Mouse (Mus musculus) forebrain, embryonic 15.5 days (tissue): Measurements from ENCODE around the gene Pde5a. TPM values are rescaled to one million over a fixed set of nuclear protein-coding genes. Genes with fewer than 3 reads are reported as not detected.

Experiments
- ATAC-seq: fragments of 200-750 bp; cut with Nextera tagmentation; replicated peaks from 2 replicates; pipeline ENCODE4 v1.8.0; 2017; ENCODE audit warnings: mild to moderate bottlenecking, moderate TSS enrichment, moderate library complexity
- H3K27ac ChIP-seq: fragments of 300-500 bp; sonication (generic); replicated peaks from 2 replicates; pipeline ENCODE4 v1.5.1; 2015; ENCODE audit warnings: mild to moderate bottlenecking, inconsistent platforms
- H3K27me3 ChIP-seq: fragments of 300-500 bp; sonication (generic); 2 replicates; pipeline ENCODE4 v1.6.1; 2015; ENCODE audit warnings: inconsistent platforms
- H3K36me3 ChIP-seq: fragments of 300-500 bp; sonication (generic); 2 replicates; pipeline ENCODE4 v1.6.1; 2015; ENCODE audit warnings: mild to moderate bottlenecking, inconsistent platforms
- H3K4me1 ChIP-seq: fragments of 300-500 bp; sonication (generic); 2 replicates; pipeline ENCODE4 v1.6.1; 2015; ENCODE audit warnings: inconsistent platforms
- H3K4me2 ChIP-seq: fragments of 300-500 bp; sonication (generic); replicated peaks from 2 replicates; pipeline ENCODE4 v1.6.1; 2015; ENCODE audit warnings: mild to moderate bottlenecking, inconsistent platforms
- H3K4me3 ChIP-seq: fragments of 300-500 bp; sonication (generic); 2 replicates; pipeline ENCODE4 v1.5.1; 2015; ENCODE audit warnings: mild to moderate bottlenecking, inconsistent platforms
- H3K9ac ChIP-seq: fragments of 300-500 bp; sonication (generic); replicated peaks from 2 replicates; pipeline ENCODE4 v1.6.1; 2015; ENCODE audit warnings: mild to moderate bottlenecking, inconsistent platforms
- H3K9me3 ChIP-seq: fragments of 300-500 bp; sonication (generic); 2 replicates; pipeline ENCODE4 v1.6.1; 2016; ENCODE audit warnings: inconsistent platforms
- WGBS: fragments of 180-500 bp; shearing (Covaris S2); methylation state at CpG from one replicate; pipeline ENCODE4 v1.1.7; 2015; ENCODE audit warnings: mixed read lengths; 5-methylcytosine and 5-hydroxymethylcytosine counted together
- polyA plus RNA-seq: library from polyadenylated mRNA; unstranded; fragments of >200 nt; fragmentation: Nextera tagmentation; extraction: Ambion mirVana; gene quantifications from 2 replicates; pipeline ENCODE4 v1.2.1, GENCODE M21; 2015

The Pde5a gene
- polyA plus RNA-seq, 1 experiment from 2014 or later: 3.0 TPM

GRCm38 (mm10) chr3:122729601-122729959, 833 bp downstream of the Pde5a start:
- ATAC-seq: peak; percentile 73
- Histone ChIP-seq H3K27me3 (no peaks in the 10 kb centered on the region), H3K4me3 (peak overlapping the region; percentile 92), H3K4me1 (peaks cover 26% of the 10 kb centered on the region), H3K27ac (peak overlapping the region; percentile 83), H3K9me3 (no peaks in the 10 kb centered on the region), H3K4me2 (peak overlapping the region; percentile 97), H3K36me3 (no peaks in the 10 kb centered on the region), H3K9ac (peak overlapping the region; percentile 80)
- WGBS: under 1% methylated on average over 22 of the region's 22 CpGs

- no peaks in the 10 kb centered on the region for H3K9me3 ChIP-seq
Measured at GRCm38 (mm10) chr3:122729960-122730740, 1.4 kb downstream of the Pde5a start.

GRCm38 (mm10) chr3:122730741-122731235, 2.0 kb downstream of the Pde5a start:
- Histone ChIP-seq H3K4me1 (peaks cover 26% of the 10 kb centered on the region), H3K4me2 (peak overlapping the region; percentile 97), H3K9me3 (no peaks in the 10 kb centered on the region), H3K4me3 (peak overlapping the region; percentile 92), H3K9ac (peak overlapping the region; percentile 80), H3K27me3 (no peaks in the 10 kb centered on the region), H3K36me3 (no peaks in the 10 kb centered on the region), H3K27ac (peak overlapping the region; percentile 83)
- 2% methylated on average over 13 of the region's 13 CpGs for WGBS
- ATAC-seq: peak; percentile 6

More at GRCm38 (mm10) chr3:122729960-122730740, 1.4 kb downstream of the Pde5a start:
- Histone ChIP-seq H3K9ac (peak overlapping the region; percentile 80), H3K27ac (peak overlapping the region; percentile 83), H3K4me2 (peak overlapping the region; percentile 97), H3K4me1 (peaks cover 26% of the 10 kb centered on the region), H3K36me3 (no peaks in the 10 kb centered on the region), H3K27me3 (no peaks in the 10 kb centered on the region), H3K4me3 (peak overlapping the region; percentile 92)
- peak; percentile 82 for ATAC-seq
- under 1% methylated on average over 86 of the region's 92 CpGs for WGBS

GRCm38 (mm10) chr3:122733806-122734205, 5.1 kb downstream of the Pde5a start:
- H3K4me2 ChIP-seq: no peak overlapping the region
- WGBS: 64% methylated on average over 3 of the region's 3 CpGs
- H3K27ac ChIP-seq: no peak overlapping the region
- H3K27me3 ChIP-seq: no peaks in the 10 kb centered on the region
- H3K9ac ChIP-seq: no peak overlapping the region
- H3K4me3 ChIP-seq: no peak overlapping the region
- H3K9me3 ChIP-seq: no peaks in the 10 kb centered on the region
- H3K4me1 ChIP-seq: peaks cover 26% of the 10 kb centered on the region
- no peaks in the 10 kb centered on the region for H3K36me3 ChIP-seq
- no peak for ATAC-seq

- no peak for ATAC-seq
- WGBS: 82% methylated on average over 6 of the region's 6 CpGs
- H3K27ac ChIP-seq: no peak overlapping the region
Measured at GRCm38 (mm10) chr3:122734329-122734728, 5.6 kb downstream of the Pde5a start.

GRCm38 (mm10) chr3:122739460-122739859, 10.7 kb downstream of the Pde5a start:
- H3K9me3 ChIP-seq: no peaks in the 10 kb centered on the region
- H3K27me3 ChIP-seq: no peaks in the 10 kb centered on the region
- H3K36me3 ChIP-seq: no peaks in the 10 kb centered on the region
- no peak overlapping the region for H3K9ac ChIP-seq
- H3K4me3 ChIP-seq: no peak overlapping the region
- 97% methylated on average over 15 of the region's 15 CpGs for WGBS
- no peak for ATAC-seq
- no peak overlapping the region for H3K27ac ChIP-seq
- no peaks in the 10 kb centered on the region for H3K4me1 ChIP-seq
- no peak overlapping the region for H3K4me2 ChIP-seq

More at GRCm38 (mm10) chr3:122734329-122734728, 5.6 kb downstream of the Pde5a start:
- H3K27me3 ChIP-seq: no peaks in the 10 kb centered on the region
- H3K9me3 ChIP-seq: no peaks in the 10 kb centered on the region
- no peak overlapping the region for H3K4me2 ChIP-seq
- H3K9ac ChIP-seq: no peak overlapping the region
- no peak overlapping the region for H3K4me3 ChIP-seq
- H3K36me3 ChIP-seq: no peaks in the 10 kb centered on the region
- peaks cover 21% of the 10 kb centered on the region for H3K4me1 ChIP-seq

- H3K4me2 ChIP-seq: no peak overlapping the region
- H3K9ac ChIP-seq: no peak overlapping the region
- no peak for ATAC-seq
- H3K27ac ChIP-seq: no peak overlapping the region
- WGBS: 93% methylated on average over 3 of the region's 3 CpGs
- no peak overlapping the region for H3K4me3 ChIP-seq
- H3K27me3 ChIP-seq: no peaks in the 10 kb centered on the region
- H3K4me1 ChIP-seq: no peaks in the 10 kb centered on the region
- peaks cover 8% of the 10 kb centered on the region; the same call in 1 of the 2 replicates for H3K9me3 ChIP-seq
- no peaks in the 10 kb centered on the region for H3K36me3 ChIP-seq
Measured at GRCm38 (mm10) chr3:122744265-122744664, 15.5 kb downstream of the Pde5a start.

GRCm38 (mm10) chr3:122747921-122748700, 19.4 kb downstream of the Pde5a start:
- no peak overlapping the region for H3K4me2 ChIP-seq
- peaks cover 8% of the 10 kb centered on the region; the same call in 1 of the 2 replicates for H3K9me3 ChIP-seq
- no peaks in the 10 kb centered on the region for H3K4me1 ChIP-seq
- no peak overlapping the region for H3K4me3 ChIP-seq
- no peaks in the 10 kb centered on the region for H3K27me3 ChIP-seq
- H3K27ac ChIP-seq: no peak overlapping the region
- no peak overlapping the region for H3K9ac ChIP-seq
- H3K36me3 ChIP-seq: no peaks in the 10 kb centered on the region
- no peak; the same call in 1 of the 2 replicates for ATAC-seq
- WGBS: 79% methylated on average over 9 of the region's 9 CpGs

- Histone ChIP-seq H3K4me2 (no peak overlapping the region), H3K4me1 (0 out of 2 replicates have a peak, but pooled peaks cover 9% of the 10 kb centered on the region), H3K4me3 (no peak overlapping the region), H3K27me3 (no peaks in the 10 kb centered on the region), H3K9me3 (no peaks in the 10 kb centered on the region), H3K36me3 (no peaks in the 10 kb centered on the region), H3K9ac (no peak overlapping the region), H3K27ac (no peak overlapping the region)
- ATAC-seq: no peak
- WGBS: 89% methylated on average over 8 of the region's 8 CpGs
Measured at GRCm38 (mm10) chr3:122763240-122763761, 34.6 kb downstream of the Pde5a start.

- Histone ChIP-seq H3K4me3 (no peak overlapping the region), H3K9me3 (no peaks in the 10 kb centered on the region), H3K4me2 (no peak overlapping the region), H3K27ac (no peak overlapping the region), H3K9ac (no peak overlapping the region), H3K27me3 (no peaks in the 10 kb centered on the region), H3K4me1 (0 out of 2 replicates have a peak, but pooled peaks cover 9% of the 10 kb centered on the region), H3K36me3 (no peaks in the 10 kb centered on the region)
- WGBS: 67% methylated on average over 14 of the region's 14 CpGs
- no peak for ATAC-seq
Measured at GRCm38 (mm10) chr3:122763768-122764167, 35.0 kb downstream of the Pde5a start.

GRCm38 (mm10) chr3:122766930-122767329, 38.2 kb downstream of the Pde5a start:
- H3K4me2 ChIP-seq: no peak overlapping the region
- H3K4me1 ChIP-seq: 0 out of 2 replicates have a peak, but pooled peaks cover 9% of the 10 kb centered on the region
- H3K4me3 ChIP-seq: no peak overlapping the region
- no peak overlapping the region for H3K9ac ChIP-seq
- no peaks in the 10 kb centered on the region for H3K9me3 ChIP-seq
- H3K27me3 ChIP-seq: no peaks in the 10 kb centered on the region
- ATAC-seq: no peak
- 45% methylated on average over 4 of the region's 4 CpGs for WGBS
- peak overlapping the region; percentile 23; the same call in 1 of the 2 replicates for H3K27ac ChIP-seq
- H3K36me3 ChIP-seq: no peaks in the 10 kb centered on the region

- H3K4me1 ChIP-seq: 0 out of 2 replicates have a peak, but pooled peaks cover 9% of the 10 kb centered on the region
- 65% methylated on average over 5 of the region's 5 CpGs for WGBS
- no peak for ATAC-seq
- no peak overlapping the region for H3K4me2 ChIP-seq
- no peaks in the 10 kb centered on the region for H3K9me3 ChIP-seq
- no peak overlapping the region for H3K9ac ChIP-seq
- no peak overlapping the region for H3K27ac ChIP-seq
- no peak overlapping the region for H3K4me3 ChIP-seq
- H3K36me3 ChIP-seq: no peaks in the 10 kb centered on the region
- H3K27me3 ChIP-seq: no peaks in the 10 kb centered on the region
Measured at GRCm38 (mm10) chr3:122767841-122768240, 39.1 kb downstream of the Pde5a start.
